Mouse (Mus musculus): ENCODE results near the gene Hectd4.

Gene Hectd4

GRCm38 (mm10) chr5:121219980-121220731 is at the start of gene Hectd4:
Hectd4 (plus strand) TSS chr5:121220219.
- peak; percentile 96 for DNase-seq (ENCODE audit: low read depth, low spot score)

GRCm38 (mm10) chr5:121172835-121173234 is 47.2 kb upstream of the Hectd4 start:
- no peak for DNase-seq (ENCODE audit: low read depth, low spot score)

GRCm38 (mm10) chr5:121179077-121179857 is 40.8 kb upstream of the Hectd4 start:
- DNase-seq (ENCODE audit: low read depth, low spot score), result no peak

- no peak for DNase-seq (ENCODE audit: low read depth, low spot score)
Measured at GRCm38 (mm10) chr5:121183269-121183668, 36.8 kb upstream of the Hectd4 start.

GRCm38 (mm10) chr5:121184375-121184774 is 35.6 kb upstream of the Hectd4 start:
- DNase-seq (ENCODE audit: low read depth, low spot score), result no peak

- DNase-seq (ENCODE audit: low read depth, low spot score), result peak; percentile 35
Measured at GRCm38 (mm10) chr5:121184945-121185551, 35.0 kb upstream of the Hectd4 start.

GRCm38 (mm10) chr5:121187580-121188001 is 32.4 kb upstream of the Hectd4 start:
- no peak for DNase-seq (ENCODE audit: low read depth, low spot score)

- no peak for DNase-seq (ENCODE audit: low read depth, low spot score)
Measured at GRCm38 (mm10) chr5:121188265-121188664, 31.8 kb upstream of the Hectd4 start.

GRCm38 (mm10) chr5:121189182-121189581 is 30.8 kb upstream of the Hectd4 start:
- no peak for DNase-seq (ENCODE audit: low read depth, low spot score)

- no peak for DNase-seq (ENCODE audit: low read depth, low spot score)
Measured at GRCm38 (mm10) chr5:121190210-121190835, 29.7 kb upstream of the Hectd4 start.

- peak; percentile 84 for DNase-seq (ENCODE audit: low read depth, low spot score)
Measured at GRCm38 (mm10) chr5:121190836-121191583, 29.0 kb upstream of the Hectd4 start, which contains the start of gene Ptpn11. Ptpn11 (minus strand) TSS chr5:121191397.

GRCm38 (mm10) chr5:121191584-121191906 is 28.5 kb upstream of the Hectd4 start:
- no peak for DNase-seq (ENCODE audit: low read depth, low spot score)

GRCm38 (mm10) chr5:121194173-121194572 is 25.8 kb upstream of the Hectd4 start:
- no peak for DNase-seq (ENCODE audit: low read depth, low spot score)

- no peak for DNase-seq (ENCODE audit: low read depth, low spot score)
Measured at GRCm38 (mm10) chr5:121196764-121197163, 23.3 kb upstream of the Hectd4 start.

GRCm38 (mm10) chr5:121197337-121197736 is 22.7 kb upstream of the Hectd4 start:
- no peak for DNase-seq (ENCODE audit: low read depth, low spot score)

GRCm38 (mm10) chr5:121198376-121198775 is 21.6 kb upstream of the Hectd4 start:
- DNase-seq (ENCODE audit: low read depth, low spot score), result no peak

- peak; percentile 75 for DNase-seq (ENCODE audit: low read depth, low spot score)
Measured at GRCm38 (mm10) chr5:121201739-121202138, 18.3 kb upstream of the Hectd4 start.

- DNase-seq (ENCODE audit: low read depth, low spot score), result no peak
Measured at GRCm38 (mm10) chr5:121202467-121202866, 17.6 kb upstream of the Hectd4 start.

GRCm38 (mm10) chr5:121204132-121205089 is 15.6 kb upstream of the Hectd4 start, which contains the start of gene Rpl6:
Rpl6 (plus strand) TSS chr5:121204481.
- peak; percentile 84 for DNase-seq (ENCODE audit: low read depth, low spot score)

Data from mesoderm, embryonic 11.5 days (tissue).